Mouse (Mus musculus) midbrain, postnatal 0 days (tissue): ENCODE results near the gene Ensa. TPM values are rescaled to one million over a fixed set of nuclear protein-coding genes. Genes with fewer than 3 reads are reported as not detected.
"Not testable (repeated sequence)": the region's sequence is repeated elsewhere in the genome, so short reads cannot be mapped to it uniquely, and the experiment has no call there.

ENCODE experiments used
- ATAC-seq: fragments of 200-750 bp; cut with Nextera tagmentation; 2 replicates; pipeline ENCODE4 v1.8.0; 2017; ENCODE audit warnings: moderate number of reproducible peaks, mild to moderate bottlenecking, moderate TSS enrichment, moderate library complexity; ENCODE audit not compliant: low FRiP score
- DNase-seq: peaks from one replicate; pipeline ENCODE4 v3.0.0-alpha.2; 2015; ENCODE audit warnings: low spot score
- H3K27ac ChIP-seq: fragments of 300-500 bp; sonication (generic); 2 replicates; pipeline ENCODE4 v1.5.1; 2014; ENCODE audit warnings: low read depth, mild to moderate bottlenecking, low read length, mixed read lengths
- H3K27me3 ChIP-seq: fragments of 300-500 bp; sonication (generic); 2 replicates; pipeline ENCODE4 v1.6.1; 2014; ENCODE audit warnings: low read length, control low read depth, mixed read lengths; ENCODE audit not compliant: insufficient read depth
- H3K36me3 ChIP-seq: fragments of 300-500 bp; sonication (generic); 2 replicates; pipeline ENCODE4 v1.6.1; 2014; ENCODE audit warnings: low read length, control low read depth, mixed read lengths; ENCODE audit not compliant: insufficient read depth
- H3K4me1 ChIP-seq: fragments of 300-500 bp; sonication (generic); 2 replicates; pipeline ENCODE4 v1.6.1; 2014; ENCODE audit warnings: mild to moderate bottlenecking, control low read depth, antibody characterized with exemption, low read length, mixed read lengths; ENCODE audit not compliant: insufficient read depth
- H3K4me2 ChIP-seq: fragments of 300-500 bp; sonication (generic); 2 replicates; pipeline ENCODE4 v1.6.1; 2014; ENCODE audit warnings: low read depth, mild to moderate bottlenecking, low read length, mixed read lengths; ENCODE audit not compliant: poor library complexity, severe bottlenecking
- H3K4me3 ChIP-seq: fragments of 300-500 bp; sonication (generic); 2 replicates; pipeline ENCODE4 v1.5.1; 2014; ENCODE audit warnings: low read depth, mild to moderate bottlenecking, low read length, moderate library complexity
- H3K9ac ChIP-seq: fragments of 300-500 bp; sonication (generic); replicated peaks from 2 replicates; pipeline ENCODE4 v1.6.1; 2014; ENCODE audit warnings: mild to moderate bottlenecking, low read length, moderate library complexity, mixed read lengths; ENCODE audit not compliant: poor library complexity, severe bottlenecking
- H3K9me3 ChIP-seq: fragments of 300-500 bp; sonication (generic); 2 replicates; pipeline ENCODE4 v1.6.1; 2016; ENCODE audit warnings: low read length, control low read depth
- CTCF ChIP-seq: IDR thresholded peaks from 2 replicates; pipeline ENCODE4 v1.5.1; 2016; ENCODE audit warnings: antibody characterized with exemption, mild to moderate bottlenecking
- WGBS: fragments of 180-500 bp; shearing (Covaris S2); extraction: QIAGEN DNeasy Blood & Tissue Kit; methylation state at CpG from one replicate; pipeline ENCODE4 v1.1.7; 2014; 5-methylcytosine and 5-hydroxymethylcytosine counted together
- polyA plus RNA-seq: library from polyadenylated mRNA; unstranded; fragments of >200 nt; fragmentation: Nextera tagmentation; extraction: Ambion mirVana; gene quantifications from 2 replicates; pipeline ENCODE4 v1.2.1, GENCODE M21; 2015
- total RNA-seq: library from RNA; depleted of rRNA; stranded (reverse); fragments of >200 nt; gene quantifications from 2 replicates; pipeline ENCODE4 v1.2.3, GENCODE M21; 2014

Gene Ensa
- total and polyA plus RNA-seq, 2 experiments from 2014 or later, result 100 to 169 TPM

- no peaks in the 10 kb centered on the region for H3K9me3 ChIP-seq
- TF ChIP-seq CTCF, result no peak
- no peak overlapping the region for H3K27ac ChIP-seq
- H3K4me1 ChIP-seq, result peaks cover 6% of the 10 kb centered on the region; the same call in 1 of the 2 replicates
- 80% methylated on average over 6 of the region's 6 CpGs for WGBS
- H3K9ac ChIP-seq, result no peak overlapping the region
- DNase-seq (no peak), ATAC-seq (no peak)
- H3K27me3 ChIP-seq, result no peaks in the 10 kb centered on the region
- peaks cover 12% of the 10 kb centered on the region for H3K36me3 ChIP-seq
- H3K4me3 ChIP-seq, result no peak overlapping the region
- H3K4me2 ChIP-seq, result no peak overlapping the region
These were observed 41.5 kb downstream of the Ensa start for GRCm38 (mm10) chr3:95666124-95666844.

DNA sequence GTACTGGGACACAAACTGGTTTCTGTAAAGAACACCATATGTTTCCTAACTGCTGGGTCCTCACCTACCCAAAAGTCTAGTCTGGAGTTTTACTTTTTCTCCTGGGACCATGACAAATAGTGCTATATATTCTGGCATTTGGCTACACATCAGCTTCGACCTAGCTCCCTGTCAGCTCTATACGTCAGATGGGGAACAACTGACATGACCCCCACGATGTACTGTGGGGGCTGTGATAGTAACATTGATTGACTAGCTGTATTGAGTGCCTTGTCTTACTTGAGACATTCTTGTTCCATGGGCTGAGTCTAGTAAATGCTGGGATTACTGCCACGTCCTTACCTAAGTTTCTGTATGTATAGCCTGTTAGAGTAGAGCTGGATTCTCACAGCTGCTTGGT lies 42.7 kb downstream of the Ensa start:
- no peaks in the 10 kb centered on the region for H3K27me3 ChIP-seq
- H3K9me3 ChIP-seq, result no peaks in the 10 kb centered on the region
- no peak for ATAC-seq
- no peak overlapping the region for H3K4me2 ChIP-seq
- DNase-seq, result no peak
- H3K4me3 ChIP-seq, result no peak overlapping the region
- peak overlapping the region; percentile 59 for H3K27ac ChIP-seq
- H3K4me1 ChIP-seq, result no peaks in the 10 kb centered on the region
- WGBS, result 75% methylated on average over 4 of the region's 4 CpGs
- peaks cover 12% of the 10 kb centered on the region for H3K36me3 ChIP-seq
- TF ChIP-seq CTCF, result no peak
- no peak overlapping the region for H3K9ac ChIP-seq

GRCm38 (mm10) chr3:95668026-95668425 lies 43.2 kb downstream of the Ensa start:
- DNase-seq (peak; percentile 66), ATAC-seq (peak; percentile 55; the same call in 1 of the 2 replicates)
- no peak for TF ChIP-seq CTCF
- Histone ChIP-seq H3K4me2 (no peak overlapping the region), H3K4me3 (no peak overlapping the region), H3K9ac (no peak overlapping the region), H3K27me3 (no peaks in the 10 kb centered on the region), H3K36me3 (peaks cover 7% of the 10 kb centered on the region; the same call in 1 of the 2 replicates), H3K4me1 (no peaks in the 10 kb centered on the region), H3K27ac (peak overlapping the region; percentile 59; the same call in 1 of the 2 replicates), H3K9me3 (no peaks in the 10 kb centered on the region)
- 38% methylated on average over 7 of the region's 7 CpGs for WGBS

DNA sequence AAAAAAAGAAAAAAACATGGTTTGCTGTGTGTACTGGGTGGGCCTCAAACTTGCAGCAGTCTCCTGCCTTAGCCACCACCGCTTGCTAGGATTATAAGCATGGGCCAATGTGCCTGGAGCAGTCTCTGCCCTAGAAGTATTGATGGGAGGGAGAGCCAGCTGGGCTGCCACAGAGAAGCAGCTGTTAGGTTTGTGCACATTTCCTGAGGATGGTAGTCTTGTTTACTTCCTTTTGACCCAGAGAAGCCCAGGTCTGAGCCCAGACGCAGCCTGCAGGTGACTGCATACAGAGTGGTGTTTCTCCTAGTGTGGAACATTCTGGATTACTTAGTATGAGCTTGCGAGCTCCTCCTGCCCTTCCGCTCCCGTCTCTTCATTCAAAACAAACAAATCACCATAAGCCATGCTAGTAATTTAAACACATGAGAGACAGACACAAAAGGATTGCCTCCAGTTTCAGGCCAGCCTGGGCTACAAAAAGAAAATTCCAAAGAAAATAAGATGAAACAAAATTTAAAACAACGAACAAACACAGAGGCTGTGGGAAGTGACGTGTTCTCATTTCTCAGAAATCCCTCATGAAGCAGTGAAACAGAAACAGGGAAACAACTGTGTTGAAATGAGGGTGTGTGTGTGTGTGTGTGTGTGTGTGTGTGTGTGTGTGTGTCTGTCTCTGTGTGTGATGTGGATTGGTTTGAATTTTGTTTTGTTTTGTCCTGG lies 44.0 kb downstream of the Ensa start:
- H3K4me1 ChIP-seq, result no peaks in the 10 kb centered on the region
- peak overlapping the region; percentile 59; the same call in 1 of the 2 replicates for H3K27ac ChIP-seq
- H3K4me2 ChIP-seq, result no peak overlapping the region
- no peaks in the 10 kb centered on the region for H3K9me3 ChIP-seq
- 82% methylated on average over 7 of the region's 7 CpGs for WGBS
- H3K9ac ChIP-seq, result no peak overlapping the region
- ATAC-seq (no peak), DNase-seq (no peak)
- H3K36me3 ChIP-seq, result peaks cover 3% of the 10 kb centered on the region; the same call in 1 of the 2 replicates
- H3K27me3 ChIP-seq, result no peaks in the 10 kb centered on the region
- no peak overlapping the region for H3K4me3 ChIP-seq
- TF ChIP-seq CTCF, result no peak

GRCm38 (mm10) chr3:95669309-95669665 lies 44.5 kb downstream of the Ensa start:
- Histone ChIP-seq H3K27ac (no peak overlapping the region), H3K4me3 (no peak overlapping the region), H3K9ac (no peak overlapping the region), H3K9me3 (no peaks in the 10 kb centered on the region), H3K36me3 (peaks cover 3% of the 10 kb centered on the region; the same call in 1 of the 2 replicates), H3K27me3 (no peaks in the 10 kb centered on the region), H3K4me1 (no peaks in the 10 kb centered on the region), H3K4me2 (no peak overlapping the region)
- no peak for TF ChIP-seq CTCF
- no peak for DNase-seq
- 93% methylated on average over 3 of the region's 3 CpGs for WGBS
- ATAC-seq, result no peak

DNA sequence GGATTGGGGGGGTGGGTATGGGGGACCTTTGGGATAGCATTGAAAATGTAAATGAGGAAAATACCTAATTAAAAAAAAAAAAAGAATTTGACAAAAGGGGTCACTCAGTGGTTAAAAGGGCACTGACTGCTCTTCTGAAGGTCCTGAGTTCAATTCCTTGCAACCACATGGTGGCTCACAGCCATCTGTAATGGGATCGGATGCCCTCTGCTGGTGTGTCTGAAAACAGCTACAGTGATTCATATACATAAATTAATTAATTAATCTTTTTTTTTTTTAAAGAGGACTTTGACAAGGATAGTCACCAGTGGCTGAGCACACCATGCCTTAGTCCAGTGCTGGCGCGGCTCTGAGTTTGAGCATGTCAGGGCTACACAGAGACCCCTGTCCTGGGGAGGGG lies 45.6 kb downstream of the Ensa start:
- not testable (repeated sequence) for ATAC-seq, H3K4me2 ChIP-seq, H3K27me3 ChIP-seq, H3K9ac ChIP-seq, H3K36me3 ChIP-seq, H3K9me3 ChIP-seq, DNase-seq, H3K27ac ChIP-seq, H3K4me3 ChIP-seq, H3K4me1 ChIP-seq
- 94% methylated on average over 3 of the region's 3 CpGs for WGBS
- TF ChIP-seq CTCF, result peak; percentile 36
